Mouse (Mus musculus) ES-Bruce4 (cell line): ENCODE results near the gene Scrn3.

Experiments used
- CTCF ChIP-seq: IDR thresholded peaks from one replicate; pipeline ENCODE4 v1.8.1; 2011; ENCODE audit warnings: low read depth, low read length
- EP300 ChIP-seq: IDR thresholded peaks from 2 replicates; pipeline ENCODE4 v1.6.1; 2011; ENCODE audit warnings: low read depth, low read length; ENCODE audit not compliant: insufficient read depth

DNA sequence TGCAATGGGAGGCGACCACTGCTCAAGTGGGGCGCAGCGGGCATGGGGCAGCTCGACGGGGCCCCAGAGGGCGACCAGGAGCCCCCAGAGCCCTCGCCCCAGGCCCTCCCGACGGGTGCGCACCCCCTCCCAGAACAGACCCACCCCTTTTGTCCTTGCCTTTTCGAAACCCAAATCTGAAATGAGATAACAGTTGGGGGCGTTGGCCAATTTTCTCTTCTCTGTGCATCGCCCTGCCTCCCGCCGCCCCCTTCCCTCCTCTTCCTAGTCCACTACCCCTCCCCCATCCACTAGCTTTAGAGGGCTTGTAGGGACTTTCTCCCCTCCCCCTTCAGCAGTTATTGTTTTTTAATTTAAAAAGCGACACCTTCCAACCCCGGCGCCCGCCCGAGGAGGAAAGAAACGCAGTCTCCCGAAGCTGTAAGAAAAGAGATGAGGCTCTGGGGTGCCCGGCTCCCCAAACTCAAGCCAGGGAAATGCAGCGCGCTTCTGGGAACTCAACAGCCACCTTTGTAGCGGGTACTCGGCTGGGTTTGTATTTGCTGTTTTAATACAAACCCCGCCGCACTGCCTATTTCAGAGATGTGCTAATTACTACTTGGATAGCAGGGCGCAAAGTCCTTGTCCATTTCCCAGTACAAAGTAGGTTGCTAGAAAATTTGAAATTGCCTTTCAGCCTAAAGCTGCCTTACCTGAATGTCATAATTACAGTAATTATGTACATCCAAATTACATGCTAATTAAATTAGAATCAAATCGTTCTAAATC lies 32.9 kb upstream of the Scrn3 start:
- TF ChIP-seq CTCF (no peak), EP300 (no peak)
